Mouse (Mus musculus) limb, embryonic 11.5 days (tissue): Measurements from ENCODE around the gene Ube2o. TPM values are rescaled to one million over a fixed set of nuclear protein-coding genes. Genes with fewer than 3 reads are reported as not detected.
A peak's percentile ranks its signal among the peaks of the same experiment; 100 is the strongest.

Source experiments
- ATAC-seq: fragments of 200-750 bp; cut with Nextera tagmentation; 2 replicates; pipeline ENCODE4 v1.8.0; 2017; ENCODE audit warnings: low read depth; ENCODE audit not compliant: insufficient number of reproducible peaks, low FRiP score, low TSS enrichment
- DNase-seq: peaks from one replicate; pipeline ENCODE4 v3.0.0-alpha.2; 2015; ENCODE audit warnings: low spot score
- H3K27ac ChIP-seq: fragments of 300-500 bp; sonication (generic); replicated peaks from 2 replicates; pipeline ENCODE4 v1.5.1; 2014; ENCODE audit warnings: low read depth, mild to moderate bottlenecking, low read length
- H3K27me3 ChIP-seq: fragments of 300-500 bp; sonication (generic); 2 replicates; pipeline ENCODE4 v1.6.1; 2014; ENCODE audit warnings: mild to moderate bottlenecking, low read length, mixed read lengths; ENCODE audit not compliant: control insufficient read depth, insufficient read depth
- H3K36me3 ChIP-seq: fragments of 300-500 bp; sonication (generic); 2 replicates; pipeline ENCODE4 v1.6.1; 2014; ENCODE audit warnings: mild to moderate bottlenecking, low read length, moderate library complexity, mixed read lengths; ENCODE audit not compliant: control insufficient read depth, insufficient read depth
- H3K4me1 ChIP-seq: fragments of 300-500 bp; sonication (generic); 2 replicates; pipeline ENCODE4 v1.6.1; 2014; ENCODE audit warnings: low read length, mixed read lengths; ENCODE audit not compliant: control insufficient read depth, insufficient read depth
- H3K4me2 ChIP-seq: fragments of 300-500 bp; sonication (generic); 2 replicates; pipeline ENCODE4 v1.6.1; 2014; ENCODE audit warnings: low read depth, mild to moderate bottlenecking, moderate library complexity; ENCODE audit not compliant: severe bottlenecking
- H3K4me3 ChIP-seq: fragments of 300-500 bp; sonication (generic); 2 replicates; pipeline ENCODE4 v1.5.1; 2014; ENCODE audit warnings: low read depth, low read length
- H3K9ac ChIP-seq: fragments of 300-500 bp; sonication (generic); 2 replicates; pipeline ENCODE4 v1.6.1; 2014; ENCODE audit warnings: mild to moderate bottlenecking, low read length
- H3K9me3 ChIP-seq: fragments of 300-500 bp; sonication (generic); 2 replicates; pipeline ENCODE4 v1.6.1; 2016; ENCODE audit warnings: low read length; ENCODE audit not compliant: control insufficient read depth
- WGBS: fragments of 180-500 bp; shearing (Covaris S2); extraction: QIAGEN DNeasy Blood & Tissue Kit; methylation state at CpG from one replicate; pipeline ENCODE4 v1.1.7; 2014; 5-methylcytosine and 5-hydroxymethylcytosine counted together
- polyA plus RNA-seq: library from polyadenylated mRNA; unstranded; fragments of >200 nt; fragmentation: Nextera tagmentation; extraction: Ambion mirVana; gene quantifications from 2 replicates; pipeline ENCODE4 v1.2.1, GENCODE M21; 2014

The Ube2o gene
- polyA plus RNA-seq, 1 experiment from 2014 or later = 19.4 TPM

- H3K9ac ChIP-seq = no peak overlapping the region
- no peaks in the 10 kb centered on the region for H3K36me3 ChIP-seq
- H3K4me2 ChIP-seq = peak overlapping the region; percentile 75
- WGBS = under 1% methylated on average over 63 of the region's 63 CpGs
- peaks cover 28% of the 10 kb centered on the region for H3K4me1 ChIP-seq
- H3K27ac ChIP-seq = no peak overlapping the region
- peak overlapping the region; percentile 41 for H3K4me3 ChIP-seq
- H3K27me3 ChIP-seq = peaks cover 50% of the 10 kb centered on the region
- ATAC-seq (peak; percentile 50), DNase-seq (peak; percentile 60)
- H3K9me3 ChIP-seq = no peaks in the 10 kb centered on the region
These were observed 47.7 kb downstream of the Ube2o start for GRCm38 (mm10) chr11:116533341-116534153.

- no peaks in the 10 kb centered on the region for H3K9me3 ChIP-seq
- peak overlapping the region; percentile 41 for H3K4me3 ChIP-seq
- peaks cover 28% of the 10 kb centered on the region for H3K4me1 ChIP-seq
- no peaks in the 10 kb centered on the region for H3K36me3 ChIP-seq
- H3K4me2 ChIP-seq = peak overlapping the region; percentile 75
- peaks cover 50% of the 10 kb centered on the region for H3K27me3 ChIP-seq
- WGBS = under 1% methylated on average over 50 of the region's 50 CpGs
- ATAC-seq (peak; percentile 50; the same call in 1 of the 2 replicates), DNase-seq (peak; percentile 77)
- H3K27ac ChIP-seq = no peak overlapping the region
- peak overlapping the region; percentile 30 for H3K9ac ChIP-seq
These were observed 48.4 kb downstream of the Ube2o start for GRCm38 (mm10) chr11:116532810-116533338.

GRCm38 (mm10) chr11:116532262-116532809 lies 48.9 kb downstream of the Ube2o start:
- ATAC-seq (0 out of 2 replicates have a peak, but pooled peaks have one; percentile 23), DNase-seq (peak; percentile 72)
- H3K4me2 ChIP-seq = peak overlapping the region; percentile 75
- H3K4me3 ChIP-seq = peak overlapping the region; percentile 41
- peak overlapping the region; percentile 30 for H3K9ac ChIP-seq
- peaks cover 28% of the 10 kb centered on the region for H3K4me1 ChIP-seq
- H3K36me3 ChIP-seq = no peaks in the 10 kb centered on the region
- WGBS = under 1% methylated on average over 30 of the region's 30 CpGs
- H3K9me3 ChIP-seq = no peaks in the 10 kb centered on the region
- H3K27ac ChIP-seq = no peak overlapping the region
- peaks cover 50% of the 10 kb centered on the region for H3K27me3 ChIP-seq

GRCm38 (mm10) chr11:116531371-116532191 lies 49.7 kb downstream of the Ube2o start:
- no peaks in the 10 kb centered on the region for H3K9me3 ChIP-seq
- H3K4me1 ChIP-seq = peaks cover 28% of the 10 kb centered on the region
- WGBS = 5% methylated on average over 48 of the region's 48 CpGs
- peak; percentile 56 for DNase-seq
- no peak overlapping the region for H3K27ac ChIP-seq
- peaks cover 50% of the 10 kb centered on the region for H3K27me3 ChIP-seq
- H3K4me3 ChIP-seq = peak overlapping the region; percentile 41
- peak overlapping the region; percentile 75 for H3K4me2 ChIP-seq
- ATAC-seq = no peak
- no peaks in the 10 kb centered on the region for H3K36me3 ChIP-seq
- 0 out of 2 replicates have a peak overlapping the region, but pooled peaks have one; percentile 17 for H3K9ac ChIP-seq

GRCm38 (mm10) chr11:116530187-116531147 lies 50.8 kb downstream of the Ube2o start, which contains the start of gene Sphk1:
Sphk1 (plus strand) TSS chr11:116530925.
- Histone ChIP-seq H3K36me3 (no peaks in the 10 kb centered on the region), H3K9me3 (no peaks in the 10 kb centered on the region), H3K4me1 (peaks cover 28% of the 10 kb centered on the region), H3K9ac (0 out of 2 replicates have a peak within 1 kb of the TSS, but pooled peaks have one; percentile 17), H3K4me2 (peak within 1 kb of the TSS; percentile 75), H3K27me3 (peaks cover 49% of the 10 kb centered on the region), H3K4me3 (peak within 1 kb of the TSS; percentile 41), H3K27ac (no peak within 1 kb of the TSS)
- WGBS = 37% methylated on average over 11 of the region's 11 CpGs
- ATAC-seq (no peak), DNase-seq (peak; percentile 56)

GRCm38 (mm10) chr11:116528636-116529320 lies 52.5 kb downstream of the Ube2o start:
- Histone ChIP-seq H3K4me2 (no peak overlapping the region), H3K9me3 (no peaks in the 10 kb centered on the region), H3K27ac (no peak overlapping the region), H3K4me3 (no peak overlapping the region), H3K9ac (no peak overlapping the region), H3K27me3 (peaks cover 39% of the 10 kb centered on the region), H3K36me3 (no peaks in the 10 kb centered on the region), H3K4me1 (peaks cover 26% of the 10 kb centered on the region)
- WGBS = 80% methylated on average over 8 of the region's 8 CpGs
- no peak for DNase-seq
- ATAC-seq = no peak

GRCm38 (mm10) chr11:116523699-116524189 lies 57.5 kb downstream of the Ube2o start:
- ATAC-seq (no peak), DNase-seq (no peak)
- no peak overlapping the region for H3K4me2 ChIP-seq
- 0 out of 2 replicates have a peak, but pooled peaks cover 3% of the 10 kb centered on the region for H3K4me1 ChIP-seq
- no peak overlapping the region for H3K4me3 ChIP-seq
- H3K27ac ChIP-seq = no peak overlapping the region
- H3K36me3 ChIP-seq = no peaks in the 10 kb centered on the region
- H3K9me3 ChIP-seq = no peaks in the 10 kb centered on the region
- WGBS = 48% methylated on average over 5 of the region's 5 CpGs
- no peaks in the 10 kb centered on the region for H3K27me3 ChIP-seq
- no peak overlapping the region; the same call in 1 of the 2 replicates for H3K9ac ChIP-seq
